Mouse (Mus musculus): Measurements from ENCODE around the gene Ctsz.

Ctsz gene

GRCm38 (mm10) chr2:174397065-174397464, 41.8 kb downstream of the Ctsz start:
- DNase-seq (ENCODE audit: extremely low read depth, insufficient read length, low spot score) = no peak

- DNase-seq (ENCODE audit: extremely low read depth, insufficient read length, low spot score) = no peak
Measured at GRCm38 (mm10) chr2:174396643-174397042, 42.2 kb downstream of the Ctsz start.

DNA sequence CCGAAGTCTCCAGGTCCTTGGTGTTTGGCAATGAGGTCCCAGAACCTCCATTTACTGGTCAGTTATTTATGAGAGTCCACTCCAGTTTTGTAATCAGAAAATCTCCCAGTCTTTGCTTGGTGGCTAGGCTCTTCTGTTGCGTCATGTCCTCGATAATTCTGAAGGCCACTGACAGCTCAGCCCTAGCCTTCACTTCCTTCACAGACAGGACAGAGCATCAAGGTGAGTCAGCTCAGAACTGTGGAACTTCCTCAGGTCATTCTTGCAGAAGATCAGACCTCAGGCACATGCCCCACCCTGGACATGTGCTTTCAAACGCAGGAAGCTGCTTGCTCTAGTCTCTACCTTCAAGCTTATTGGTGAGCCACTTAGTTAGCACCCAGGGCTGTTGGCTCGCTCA, 45.5 kb downstream of the Ctsz start:
- DNase-seq (ENCODE audit: extremely low read depth, insufficient read length, low spot score) = no peak

- DNase-seq (ENCODE audit: extremely low read depth, insufficient read length, low spot score) = no peak
Measured at GRCm38 (mm10) chr2:174392554-174392953, 46.3 kb downstream of the Ctsz start.

DNA sequence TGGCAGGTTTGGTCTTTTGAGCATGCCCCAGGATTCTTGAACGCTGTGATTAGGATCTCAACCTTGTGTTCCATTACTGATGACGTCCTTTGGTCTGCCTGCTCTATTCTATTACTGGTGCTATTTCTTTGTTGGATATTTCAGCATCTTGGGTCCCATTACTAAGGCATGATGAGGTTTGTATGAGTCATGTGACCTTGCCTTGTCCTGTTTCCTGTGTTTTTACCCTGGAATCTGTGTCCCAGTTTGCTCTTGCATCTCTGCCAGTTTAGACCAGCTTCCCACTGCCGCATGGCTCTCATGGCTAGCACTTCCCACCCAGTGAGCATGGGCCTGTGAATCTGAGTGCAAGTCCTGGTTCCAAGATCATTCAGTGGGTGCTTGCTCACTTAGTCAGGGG, 46.9 kb downstream of the Ctsz start:
- no peak for DNase-seq (ENCODE audit: extremely low read depth, insufficient read length, low spot score)

- no peak for DNase-seq (ENCODE audit: extremely low read depth, insufficient read length, low spot score)
Measured at GRCm38 (mm10) chr2:174381021-174381420, 57.8 kb downstream of the Ctsz start.
